Comparison of ENCODE assay signal across 11 mouse cellular contexts in the genomic region with DNA sequence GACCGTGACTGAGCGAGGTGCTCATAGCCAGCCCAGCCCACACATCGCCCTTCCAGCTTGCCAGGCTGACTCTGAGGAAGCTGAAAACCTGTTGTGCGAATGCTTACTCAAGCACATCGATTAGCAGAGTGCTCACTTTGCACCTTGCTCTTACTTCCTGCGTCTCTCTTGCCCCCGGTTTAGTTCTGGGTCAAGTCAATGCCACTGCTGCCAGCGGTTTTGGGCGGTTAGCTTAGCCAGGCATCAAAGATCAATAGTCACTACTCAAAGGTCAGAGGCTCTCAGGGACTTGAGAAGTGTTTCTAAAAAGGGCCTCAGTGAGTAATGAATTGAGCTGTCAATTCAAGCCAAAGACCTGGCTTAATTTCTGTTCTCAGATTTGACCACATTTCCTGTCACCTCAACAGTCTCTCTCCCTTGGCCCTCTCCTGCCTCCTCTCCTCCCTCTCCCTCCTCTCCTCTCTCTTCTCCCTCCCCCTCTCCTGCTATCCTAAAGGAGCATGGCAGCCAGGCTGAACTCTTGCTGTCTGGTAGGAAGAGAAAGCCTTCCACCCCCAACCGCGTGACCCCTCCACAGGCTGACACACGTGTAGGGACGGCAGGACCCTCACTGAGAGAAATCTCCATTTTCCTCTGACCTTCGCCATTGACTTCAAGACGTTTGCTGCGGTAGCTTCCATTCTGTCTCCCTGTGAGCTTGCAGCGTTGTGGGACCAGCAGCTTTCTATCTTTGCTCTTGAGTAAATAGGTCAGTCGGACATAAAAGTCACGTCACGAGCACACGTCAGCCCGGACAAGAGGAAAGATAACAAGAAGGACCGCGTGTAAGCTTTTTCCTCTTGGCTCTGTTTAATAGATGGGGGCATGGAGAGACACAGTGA. TPM values are rescaled to one million over a fixed set of nuclear protein-coding genes. Genes with fewer than 3 reads are reported as not detected.
A peak's percentile ranks its signal among the peaks of the same experiment; 100 is the strongest.
DNase-seq lines count a peak whose midpoint lies in the region; ATAC-seq and TF ChIP-seq lines count a peak whose summit lies in the region.
"Had no signal": no experiment of that assay in that cellular context is flagged by ENCODE, and none has a peak within 500 bp of the region (broad histone marks: within the 10 kb centered on the region; RNA-seq: fewer than 3 reads in every experiment).

No protein-coding gene starts in this region.

- no peak for ATAC-seq in liver, embryonic 16.5 days (ENCODE audit: low read depth)
- peak; percentile 65 for ATAC-seq in stomach, postnatal 0 days (ENCODE audit: low FRiP score, low TSS enrichment)

- no peak overlapping the region for H3K9ac ChIP-seq in liver, embryonic 16.5 days (ENCODE audit: low read depth, low read length)
- no peak overlapping the region for H3K9ac ChIP-seq in stomach, postnatal 0 days (ENCODE audit: low read length)
- H3K9ac ChIP-seq: embryonic facial prominence, embryonic 15.5 days; limb, embryonic 12.5 days; neural tube, embryonic 13.5 days had no signal

- H3K9me3 ChIP-seq in liver, embryonic 16.5 days (replicated peaks; ENCODE audit: control insufficient read depth, low read length) = no peaks in the 10 kb centered on the region
- no peaks in the 10 kb centered on the region for H3K9me3 ChIP-seq in stomach, postnatal 0 days (ENCODE audit: control insufficient read depth, low read length)
- H3K9me3 ChIP-seq: embryonic facial prominence, embryonic 15.5 days; limb, embryonic 12.5 days; neural tube, embryonic 13.5 days had no signal

- no peaks in the 10 kb centered on the region for H3K36me3 ChIP-seq in liver, embryonic 16.5 days (ENCODE audit: control insufficient read depth, insufficient read depth)
- H3K36me3 ChIP-seq in stomach, postnatal 0 days (ENCODE audit: control insufficient read depth, insufficient read depth, low read length) = no peaks in the 10 kb centered on the region
- H3K36me3 ChIP-seq: embryonic facial prominence, embryonic 15.5 days; limb, embryonic 12.5 days; neural tube, embryonic 13.5 days had no signal

- H3K4me2 ChIP-seq in liver, embryonic 16.5 days (ENCODE audit: low read depth, low read length) = 0 out of 2 replicates have a peak overlapping the region, but pooled peaks have one; percentile 25
- H3K4me2 ChIP-seq in stomach, postnatal 0 days (replicated peaks; ENCODE audit: low read depth) = no peak overlapping the region
- H3K4me2 ChIP-seq: embryonic facial prominence, embryonic 15.5 days; limb, embryonic 12.5 days; neural tube, embryonic 13.5 days had no signal

- no peak for TF ChIP-seq EP300 in stomach, postnatal 0 days (optimal IDR thresholded peaks at IDR 0.05)

- WGBS in liver, embryonic 16.5 days (ENCODE audit: insufficient replicate concordance) = 44% methylated on average over 24 of the region's 24 CpGs
- WGBS in stomach, postnatal 0 days = 53% methylated on average over 24 of the region's 24 CpGs

- H3K4me1 ChIP-seq in liver, embryonic 16.5 days (ENCODE audit: control insufficient read depth, low read depth, low read length) = peaks cover 50% of the 10 kb centered on the region
- H3K4me1 ChIP-seq in stomach, postnatal 0 days (replicated peaks; ENCODE audit: control insufficient read depth, insufficient read depth) = no peaks in the 10 kb centered on the region

- peak overlapping the region; percentile 68 for H3K27ac ChIP-seq in liver, embryonic 16.5 days (ENCODE audit: low read length)
- H3K27ac ChIP-seq in stomach, postnatal 0 days (replicated peaks) = no peak overlapping the region
- H3K27ac ChIP-seq: embryonic facial prominence, embryonic 15.5 days; limb, embryonic 12.5 days; neural tube, embryonic 13.5 days had no signal

- no peaks in the 10 kb centered on the region for H3K27me3 ChIP-seq in liver, embryonic 16.5 days (ENCODE audit: control insufficient read depth, insufficient read depth, low read depth, low read length)
- no peaks in the 10 kb centered on the region for H3K27me3 ChIP-seq in stomach, postnatal 0 days (ENCODE audit: control insufficient read depth, insufficient read depth, low read length)
- H3K27me3 ChIP-seq: embryonic facial prominence, embryonic 15.5 days; neural tube, embryonic 13.5 days had no signal

- H3K4me3 ChIP-seq in liver, embryonic 16.5 days (ENCODE audit: low read depth, low read length) = no peak overlapping the region
- H3K4me3 ChIP-seq in stomach, postnatal 0 days (ENCODE audit: low read depth, low read length) = no peak overlapping the region
- H3K4me3 ChIP-seq: embryonic facial prominence, embryonic 15.5 days; limb, embryonic 12.5 days; neural tube, embryonic 13.5 days had no signal

- DNase-seq in adrenal gland, postnatal 14 days = peak; percentile 25
- no peak for DNase-seq in adrenal gland, adult 18-20 months (ENCODE audit: low spot score in 2 of 2)
- DNase-seq in ovary, adult 18-20 months (ENCODE audit: low spot score) = peak; percentile 16
- no peak for DNase-seq in ovary, postnatal 14 days (ENCODE audit: low spot score)
- peak; percentile 44 for DNase-seq in stomach, postnatal 0 days (ENCODE audit: low spot score)
- no peak for DNase-seq in testis, postnatal 10 days (ENCODE audit: low spot score)
- DNase-seq in layer of hippocampus, adult 8-10 months (ENCODE audit: low spot score in 2 of 2) = no peak

- TF ChIP-seq CTCF in stomach, postnatal 0 days (IDR thresholded peaks at IDR 0.05; ENCODE audit: low read depth) = no peak

RNA-seq across cellular contexts. Expression of gene Slc16a6, which starts 21.7 kb away (rescaled TPM):
- 2.4 and 4.4 TPM in 2 replicates for total RNA-seq in adrenal gland, postnatal 14 days (2021)
- total RNA-seq in adrenal gland, adult 18-20 months (2021) = under 1 TPM; 0.63 to 0.90 TPM
- polyA plus RNA-seq in liver, embryonic 16.5 days (2015; fragmentation: Nextera tagmentation; extraction: Ambion mirVana) = 32.0 and 33.4 TPM in 2 replicates
- polyA plus RNA-seq in stomach, postnatal 0 days (2015; fragmentation: Nextera tagmentation; extraction: Ambion mirVana) = 10.4 and 11.9 TPM in 2 replicates
- total RNA-seq in layer of hippocampus, adult 8-10 months (2022) = 10 to 100 TPM in 2 of 4 experiments, 1 to 10 TPM in 2; 6.6 to 11.5 (median 10.3) TPM

RNA-seq across cellular contexts. Expression of gene Arsg, which starts 22.0 kb away (rescaled TPM):
- 3.3 and 7.0 TPM in 2 replicates for total RNA-seq in adrenal gland, postnatal 14 days (2021)
- 1 to 10 TPM; 5.6 to 6.3 TPM for total RNA-seq in adrenal gland, adult 18-20 months (2021)
- 3.2 and 3.8 TPM in 2 replicates for polyA plus RNA-seq in liver, embryonic 16.5 days (2015; fragmentation: Nextera tagmentation; extraction: Ambion mirVana)
- polyA plus RNA-seq in stomach, postnatal 0 days (2015; fragmentation: Nextera tagmentation; extraction: Ambion mirVana) = 3.2 and 3.5 TPM in 2 replicates
- total RNA-seq in layer of hippocampus, adult 8-10 months (2022) = 10 to 100 TPM; 14.1 to 22.3 (median 19.7) TPM

Comparison
In these comparisons a context has a peak if more than half of its experiments do, and no peak if none do; other contexts are left out.
1. DNase-seq: peak in adrenal gland, postnatal 14 days (single experiment), ovary, adult 18-20 months (single experiment) and stomach, postnatal 0 days (single experiment); none in adrenal gland, adult 18-20 months (0 of 2), ovary, postnatal 14 days (single experiment), testis, postnatal 10 days (single experiment) and layer of hippocampus, adult 8-10 months (0 of 2).